Mouse (Mus musculus): Measurements from ENCODE around the gene Acd. TPM values are rescaled to one million over a fixed set of nuclear protein-coding genes. Genes with fewer than 3 reads are reported as not detected.

The Acd gene
- polyA plus RNA-seq, 1 experiment from 2014 or later, result 41.7 TPM

DNA sequence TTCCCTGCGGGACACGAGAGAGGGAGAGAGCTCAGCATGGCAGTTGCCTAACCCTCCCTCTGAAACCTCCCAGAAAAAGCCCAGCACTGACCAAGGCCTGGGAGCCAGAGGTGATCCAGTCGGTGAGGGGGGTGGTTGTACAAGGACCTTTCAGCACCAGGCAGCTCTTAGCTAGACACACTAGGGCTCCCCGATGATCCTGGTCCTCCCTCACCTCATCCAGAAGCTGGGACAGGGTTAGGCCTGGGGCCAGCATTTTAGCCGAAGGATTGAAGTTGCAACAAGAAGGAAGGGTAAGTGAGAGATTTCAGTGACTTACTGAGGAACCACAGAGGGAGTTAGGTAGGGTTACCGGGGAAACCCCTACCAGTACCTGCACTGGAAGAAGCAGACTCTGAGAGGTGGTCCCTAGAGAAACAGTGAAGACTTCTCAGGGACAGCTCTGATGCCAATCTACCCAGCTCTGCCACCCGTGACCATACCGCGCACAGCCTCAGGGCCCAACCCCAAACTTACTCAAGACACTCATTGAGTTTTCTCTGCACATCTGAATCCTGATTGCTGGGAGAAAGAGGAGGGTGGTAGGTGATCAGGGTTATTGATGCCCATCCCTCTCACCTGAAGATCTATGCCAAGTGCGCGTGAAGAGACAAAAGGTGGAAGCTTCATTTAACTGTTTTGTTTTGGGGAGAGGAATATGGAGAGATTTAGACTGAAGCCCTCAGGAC is 1.2 kb downstream of the Acd start:
- peaks cover 46% of the 10 kb centered on the region for H3K36me3 ChIP-seq (ENCODE audit: control insufficient read depth, insufficient read depth, low read length)

DNA sequence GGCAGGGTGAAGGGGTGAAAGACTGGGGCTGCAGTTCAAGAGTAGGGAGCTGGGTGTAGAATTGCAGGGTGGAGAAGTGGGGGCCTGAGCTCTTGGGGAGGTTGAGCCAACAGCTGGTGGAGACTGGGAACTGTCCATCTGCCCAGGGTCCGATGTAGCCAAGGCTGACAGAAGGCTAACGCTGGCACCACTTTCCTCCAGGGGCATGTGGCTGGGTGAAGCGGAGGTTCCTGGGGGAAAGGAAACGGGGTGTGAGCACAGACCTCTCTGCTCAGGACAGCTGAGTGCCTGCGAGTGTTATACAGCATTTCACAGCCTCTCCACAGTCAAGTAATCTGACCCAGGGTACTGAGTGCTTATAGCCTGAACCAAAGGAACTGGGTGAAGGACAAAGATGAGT is 2.2 kb downstream of the Acd start:
- Histone ChIP-seq H3K9ac (ENCODE audit: low read length) (no peak overlapping the region), H3K4me1 (ENCODE audit: control insufficient read depth in 2 of 2, insufficient read depth in 2 of 2, low read length in 2 of 2) (peaks cover 15 to 19% of the 10 kb centered on the region in 2 experiments; a peak in 3 of 4 replicates), H3K4me3 (ENCODE audit: control insufficient read depth in 1 of 2, insufficient read depth in 1 of 2, low read depth in 1 of 2, low read length in 2 of 2) (no peak overlapping the region), H3K27ac (replicated peaks in 1 of 2; ENCODE audit: control insufficient read depth in 1 of 2, insufficient read depth in 1 of 2, low read depth in 2 of 2, low read length in 2 of 2) (no peak overlapping the region), H3K9me3 (ENCODE audit: control insufficient read depth, low read length) (no peaks in the 10 kb centered on the region), H3K36me3 (ENCODE audit: control insufficient read depth, insufficient read depth, low read length) (peaks cover 42% of the 10 kb centered on the region), H3K4me2 (ENCODE audit: low read length) (no peak overlapping the region), H3K27me3 (ENCODE audit: control insufficient read depth, insufficient read depth, low read length) (peaks cover 4% of the 10 kb centered on the region; the same call in 1 of the 2 replicates)
- ATAC-seq (ENCODE audit: insufficient number of reproducible peaks, insufficient read depth, low FRiP score, low read depth), result no peak
- 93% methylated on average over 5 of the region's 5 CpGs for WGBS

More for the DNA sequence above, 1.2 kb downstream of the Acd start:
- Histone ChIP-seq H3K27ac (replicated peaks in 1 of 2; ENCODE audit: control insufficient read depth in 1 of 2, insufficient read depth in 1 of 2, low read depth in 2 of 2, low read length in 2 of 2) (no peak overlapping the region), H3K27me3 (ENCODE audit: control insufficient read depth, insufficient read depth, low read length) (peaks cover 4% of the 10 kb centered on the region; the same call in 1 of the 2 replicates), H3K4me3 (ENCODE audit: control insufficient read depth in 1 of 2, insufficient read depth in 1 of 2, low read depth in 1 of 2, low read length in 2 of 2) (peak overlapping the region in 1 of 2 experiments; percentile 51; a peak in 2 of 4 replicates), H3K4me2 (ENCODE audit: low read length) (peak overlapping the region; percentile 89), H3K9ac (ENCODE audit: low read length) (peak overlapping the region; percentile 73), H3K9me3 (ENCODE audit: control insufficient read depth, low read length) (no peaks in the 10 kb centered on the region), H3K4me1 (ENCODE audit: control insufficient read depth in 2 of 2, insufficient read depth in 2 of 2, low read length in 2 of 2) (peaks cover 9 to 14% of the 10 kb centered on the region in 2 experiments; a peak in 3 of 4 replicates)
- ATAC-seq (ENCODE audit: insufficient number of reproducible peaks, insufficient read depth, low FRiP score, low read depth), result no peak
- 86% methylated on average over 11 of the region's 11 CpGs for WGBS

DNA sequence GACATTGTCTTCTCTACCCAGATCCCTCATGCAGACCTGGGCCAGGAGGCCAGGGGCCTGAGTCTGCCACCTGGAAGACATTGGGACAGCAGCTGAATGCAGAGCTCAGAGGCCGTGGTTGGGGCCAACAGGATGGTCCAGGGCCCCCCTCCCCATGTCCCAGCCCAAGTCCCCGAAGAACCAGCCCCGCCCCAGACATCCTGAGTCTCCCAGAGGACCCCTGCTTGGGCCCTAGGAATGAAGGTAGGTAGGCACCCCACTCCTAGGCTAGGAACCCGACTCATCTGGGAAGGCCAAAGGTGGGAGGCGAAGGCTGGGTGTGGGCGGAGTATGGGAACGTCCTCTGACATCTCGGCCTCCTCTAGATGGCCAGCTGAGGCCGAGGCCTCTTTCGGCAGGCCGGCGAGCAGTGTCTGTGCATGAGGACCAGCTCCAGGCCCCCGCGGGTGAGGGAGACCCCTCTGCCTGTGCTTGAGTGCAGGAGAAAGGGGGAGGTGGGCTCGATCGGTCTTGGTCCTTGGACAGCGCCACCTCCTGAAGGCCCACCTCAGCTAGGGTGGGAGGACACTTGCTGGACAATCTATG is 3.6 kb downstream of the Acd start:
- peaks cover 30% of the 10 kb centered on the region for H3K36me3 ChIP-seq (ENCODE audit: control insufficient read depth, insufficient read depth, low read length)
- WGBS, result 89% methylated on average over 17 of the region's 17 CpGs
- peaks cover 4% of the 10 kb centered on the region; the same call in 1 of the 2 replicates for H3K27me3 ChIP-seq (ENCODE audit: control insufficient read depth, insufficient read depth, low read length)
- H3K9me3 ChIP-seq (ENCODE audit: control insufficient read depth, low read length), result peaks cover 4% of the 10 kb centered on the region; the same call in 1 of the 2 replicates
- no peak overlapping the region for H3K27ac ChIP-seq (replicated peaks in 1 of 2; ENCODE audit: control insufficient read depth in 1 of 2, insufficient read depth in 1 of 2, low read depth in 2 of 2, low read length in 2 of 2)
- no peak overlapping the region for H3K4me3 ChIP-seq (ENCODE audit: control insufficient read depth in 1 of 2, insufficient read depth in 1 of 2, low read depth in 1 of 2, low read length in 2 of 2)
- ATAC-seq (ENCODE audit: insufficient number of reproducible peaks, insufficient read depth, low FRiP score, low read depth), result no peak
- no peak overlapping the region for H3K9ac ChIP-seq (ENCODE audit: low read length)
- H3K4me2 ChIP-seq (ENCODE audit: low read length), result no peak overlapping the region
- peaks cover 15 to 19% of the 10 kb centered on the region in 2 experiments; a peak in 3 of 4 replicates for H3K4me1 ChIP-seq (ENCODE audit: control insufficient read depth in 2 of 2, insufficient read depth in 2 of 2, low read length in 2 of 2)

DNA sequence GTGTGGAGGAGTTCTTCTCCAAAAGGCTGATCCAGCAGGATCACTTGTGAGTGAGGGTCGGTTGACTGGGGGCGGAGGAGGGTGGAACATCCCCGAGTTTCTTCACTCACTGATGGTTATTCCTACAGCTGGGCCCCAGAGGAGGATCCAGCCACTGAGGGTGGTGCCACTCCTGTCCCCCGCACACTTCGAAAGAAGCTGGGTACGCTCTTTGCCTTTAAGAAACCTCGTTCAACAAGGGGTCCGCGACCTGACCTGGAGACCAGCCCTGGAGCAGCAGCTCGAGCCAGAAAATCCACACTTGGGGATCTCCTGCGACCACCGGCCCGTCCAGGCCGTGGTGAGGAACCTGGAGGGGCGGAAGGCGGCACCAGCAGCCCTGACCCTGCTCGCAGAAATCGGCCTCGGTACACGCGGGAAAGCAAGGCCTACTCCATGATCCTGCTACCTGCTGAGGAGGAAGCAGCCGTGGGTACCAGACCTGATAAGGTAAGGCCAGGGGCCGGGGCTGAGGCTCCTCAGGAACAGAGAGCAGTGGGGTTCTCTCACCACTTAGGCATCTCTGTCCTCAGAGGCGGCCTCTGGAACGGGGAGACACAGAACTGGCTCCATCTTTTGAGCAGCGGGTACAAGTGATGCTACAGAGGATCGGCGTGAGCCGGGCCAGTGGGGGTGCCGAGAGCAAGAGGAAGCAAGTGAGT is 5.7 kb downstream of the Acd start:
- Histone ChIP-seq H3K4me1 (ENCODE audit: control insufficient read depth in 2 of 2, insufficient read depth in 2 of 2, low read length in 2 of 2) (peaks cover 8 to 9% of the 10 kb centered on the region in 2 experiments; a peak in 3 of 4 replicates), H3K27me3 (ENCODE audit: control insufficient read depth, insufficient read depth, low read length) (peaks cover 6% of the 10 kb centered on the region), H3K36me3 (ENCODE audit: control insufficient read depth, insufficient read depth, low read length) (peaks cover 30% of the 10 kb centered on the region), H3K4me3 (ENCODE audit: control insufficient read depth in 1 of 2, insufficient read depth in 1 of 2, low read depth in 1 of 2, low read length in 2 of 2) (no peak overlapping the region), H3K27ac (replicated peaks in 1 of 2; ENCODE audit: control insufficient read depth in 1 of 2, insufficient read depth in 1 of 2, low read depth in 2 of 2, low read length in 2 of 2) (no peak overlapping the region), H3K9me3 (ENCODE audit: control insufficient read depth, low read length) (peaks cover 4% of the 10 kb centered on the region; the same call in 1 of the 2 replicates), H3K4me2 (ENCODE audit: low read length) (no peak overlapping the region), H3K9ac (ENCODE audit: low read length) (no peak overlapping the region)
- ATAC-seq (ENCODE audit: insufficient number of reproducible peaks, insufficient read depth, low FRiP score, low read depth), result no peak
- 72% methylated on average over 30 of the region's 30 CpGs for WGBS

DNA sequence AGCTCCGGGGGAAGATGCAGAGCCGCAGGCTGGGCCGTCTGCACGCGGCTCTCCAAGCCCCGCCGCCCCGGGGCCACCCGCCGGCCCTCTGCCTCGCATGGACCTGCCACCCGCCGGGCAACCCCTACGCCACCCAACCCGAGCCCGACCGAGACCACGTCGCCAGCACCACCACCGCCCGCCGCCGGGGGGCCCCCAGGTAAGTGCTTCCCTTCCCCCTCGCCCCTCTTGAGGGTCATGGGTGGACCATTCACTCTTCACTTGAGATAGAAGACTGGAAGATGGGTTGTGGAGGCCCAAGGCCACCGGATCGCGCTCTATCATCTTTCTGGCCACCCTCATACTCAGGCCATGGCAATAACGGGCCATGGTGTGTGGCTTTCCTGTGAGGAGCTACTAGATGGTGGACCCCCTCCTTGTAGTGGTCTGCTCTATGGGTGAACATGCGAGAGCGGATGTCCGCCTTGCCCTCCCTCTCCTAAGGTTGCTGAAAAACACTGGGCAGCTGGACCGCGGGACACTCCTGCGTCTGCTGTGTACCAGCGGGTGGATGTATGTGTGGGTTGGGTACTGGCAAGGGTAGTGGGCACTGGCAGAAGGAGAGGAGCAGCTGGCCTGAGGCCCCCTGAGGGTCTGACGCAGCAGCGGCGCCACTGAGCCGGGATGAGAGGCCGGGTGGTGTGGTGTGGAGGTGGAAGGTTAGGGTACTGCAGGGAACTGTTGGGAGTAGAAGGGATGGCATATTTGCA is 6.7 kb downstream of the Acd start:
- 9% methylated on average over 40 of the region's 40 CpGs for WGBS
- Histone ChIP-seq H3K9ac (ENCODE audit: low read length) (peak overlapping the region; percentile 34), H3K4me3 (ENCODE audit: control insufficient read depth in 1 of 2, insufficient read depth in 1 of 2, low read depth in 1 of 2, low read length in 2 of 2) (peak overlapping the region; percentile 45 to 46), H3K36me3 (ENCODE audit: control insufficient read depth, insufficient read depth, low read length) (peaks cover 25% of the 10 kb centered on the region), H3K9me3 (ENCODE audit: control insufficient read depth, low read length) (peaks cover 4% of the 10 kb centered on the region; the same call in 1 of the 2 replicates), H3K4me1 (ENCODE audit: control insufficient read depth in 2 of 2, insufficient read depth in 2 of 2, low read length in 2 of 2) (peaks cover 5% of the 10 kb centered on the region in 2 experiments; a peak in 2 of 4 replicates), H3K27me3 (ENCODE audit: control insufficient read depth, insufficient read depth, low read length) (peaks cover 16% of the 10 kb centered on the region), H3K27ac (replicated peaks in 1 of 2; ENCODE audit: control insufficient read depth in 1 of 2, insufficient read depth in 1 of 2, low read depth in 2 of 2, low read length in 2 of 2) (no peak overlapping the region), H3K4me2 (ENCODE audit: low read length) (peak overlapping the region; percentile 93)
- no peak for ATAC-seq (ENCODE audit: insufficient number of reproducible peaks, insufficient read depth, low FRiP score, low read depth)

DNA sequence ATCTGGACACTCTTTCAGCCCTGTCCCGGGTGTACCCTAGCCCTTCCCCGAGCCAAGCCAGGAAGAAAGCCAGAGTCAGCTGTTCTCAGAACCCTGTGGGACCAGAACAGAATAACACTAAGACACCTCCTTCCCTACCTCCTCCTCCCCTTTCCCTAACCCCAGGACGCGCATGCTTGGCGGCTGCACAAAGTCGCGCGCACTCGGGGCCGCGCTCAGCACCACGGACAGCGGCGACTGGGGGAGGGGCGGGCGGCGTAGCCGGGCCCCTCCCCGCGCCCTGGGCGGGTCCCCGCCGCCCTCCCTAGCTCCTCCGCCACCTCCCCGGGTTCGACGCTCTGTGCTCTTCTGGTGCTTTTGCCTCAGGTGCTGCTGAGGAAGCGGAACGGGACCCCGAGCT is 7.3 kb downstream of the Acd start:
- no peak for ATAC-seq (ENCODE audit: insufficient number of reproducible peaks, insufficient read depth, low FRiP score, low read depth)
- Histone ChIP-seq H3K4me1 (ENCODE audit: control insufficient read depth in 2 of 2, insufficient read depth in 2 of 2, low read length in 2 of 2) (peaks cover 5% of the 10 kb centered on the region in 2 experiments; a peak in 2 of 4 replicates), H3K9me3 (ENCODE audit: control insufficient read depth, low read length) (peaks cover 4% of the 10 kb centered on the region; the same call in 1 of the 2 replicates), H3K27me3 (ENCODE audit: control insufficient read depth, insufficient read depth, low read length) (peaks cover 19% of the 10 kb centered on the region), H3K4me3 (ENCODE audit: control insufficient read depth in 1 of 2, insufficient read depth in 1 of 2, low read depth in 1 of 2, low read length in 2 of 2) (peak overlapping the region; percentile 45 to 46), H3K9ac (ENCODE audit: low read length) (peak overlapping the region; percentile 34; the same call in 1 of the 2 replicates), H3K27ac (replicated peaks in 1 of 2; ENCODE audit: control insufficient read depth in 1 of 2, insufficient read depth in 1 of 2, low read depth in 2 of 2, low read length in 2 of 2) (no peak overlapping the region), H3K4me2 (ENCODE audit: low read length) (peak overlapping the region; percentile 93), H3K36me3 (ENCODE audit: control insufficient read depth, insufficient read depth, low read length) (peaks cover 21% of the 10 kb centered on the region)
- WGBS, result 5% methylated on average over 30 of the region's 30 CpGs

Data from heart, embryonic 14.5 days (tissue).